Mouse (Mus musculus) heart, postnatal 0 days (tissue): ENCODE data around the gene Sec23b.

ENCODE experiments used
- CTCF ChIP-seq: IDR thresholded peaks from 2 replicates; pipeline ENCODE4 v1.5.1; 2016; ENCODE audit warnings: antibody characterized with exemption, control low read depth, low read depth
- EP300 ChIP-seq: IDR thresholded peaks from 2 replicates; pipeline ENCODE4 v1.6.1; 2016; ENCODE audit warnings: antibody characterized with exemption, low read depth

GRCm38 (mm10) chr2:144526981-144527820 is 28.8 kb upstream of the Sec23b start, which contains the start of the genes Dzank1 and Polr3f:
- TF ChIP-seq CTCF (no peak), EP300 (peak; percentile 95)
